Mouse (Mus musculus) cerebellum, adult 2 months (tissue): ENCODE data around the gene 4930556J24Rik.
"Not testable (repeated sequence)": the region's sequence is repeated elsewhere in the genome, so short reads cannot be mapped to it uniquely, and the experiment has no call there.

Experiments
- CTCF ChIP-seq: fragments of 200-500 bp; IDR thresholded peaks from 2 replicates; pipeline ENCODE4 v1.5.1; 2011; ENCODE audit warnings: low read depth, mild to moderate bottlenecking, control low read depth, low read length, moderate library complexity, borderline replicate concordance; ENCODE audit not compliant: insufficient read depth
- POLR2A ChIP-seq: fragments of 200-500 bp; IDR thresholded peaks from 2 replicates; pipeline ENCODE4 v1.6.1; 2011; ENCODE audit warnings: low read length, control low read depth, borderline replicate concordance; ENCODE audit not compliant: insufficient read depth

GRCm38 (mm10) chr11:3955371-3955770, 21.2 kb downstream of the 4930556J24Rik start:
- TF ChIP-seq POLR2A, CTCF: not testable (repeated sequence)
